Mouse (Mus musculus) cortical plate, adult 2 months (tissue): Measurements from ENCODE around the gene Tom1. TPM values are rescaled to one million over a fixed set of nuclear protein-coding genes. Genes with fewer than 3 reads are reported as not detected.

ENCODE experiments used
- H3K27ac ChIP-seq: fragments of 200-500 bp; 2 replicates; pipeline ENCODE4 v1.5.1; 2012; ENCODE audit warnings: low read length, control low read depth, inconsistent platforms; ENCODE audit not compliant: insufficient read depth
- H3K4me1 ChIP-seq: fragments of 200-500 bp; 2 replicates; pipeline ENCODE4 v1.6.1; 2011; ENCODE audit warnings: low read length; ENCODE audit not compliant: control insufficient read depth, insufficient read depth
- H3K4me3 ChIP-seq: fragments of 200-500 bp; 2 replicates; pipeline ENCODE4 v1.5.1; 2011; ENCODE audit warnings: mild to moderate bottlenecking, low read length, control low read depth; ENCODE audit not compliant: insufficient read depth
- CTCF ChIP-seq: fragments of 200-500 bp; IDR thresholded peaks from 2 replicates; pipeline ENCODE4 v1.5.1; 2011; ENCODE audit warnings: mild to moderate bottlenecking, control low read depth, low read length; ENCODE audit not compliant: insufficient read depth; ENCODE audit errors: extremely low read depth
- POLR2A ChIP-seq: fragments of 200-500 bp; IDR thresholded peaks from 2 replicates; pipeline ENCODE4 v1.6.1; 2011; ENCODE audit warnings: mild to moderate bottlenecking, low read length, control low read depth; ENCODE audit not compliant: insufficient read depth; ENCODE audit errors: extremely low read depth
- polyA plus RNA-seq: library from polyadenylated mRNA; depleted of rRNA; stranded (reverse); fragments of >200 nt; gene quantifications from 2 replicates; pipeline ENCODE4 v1.2.3, GENCODE M21; 2012

The Tom1 gene
- polyA plus RNA-seq, 1 experiment: 48.2 TPM

DNA sequence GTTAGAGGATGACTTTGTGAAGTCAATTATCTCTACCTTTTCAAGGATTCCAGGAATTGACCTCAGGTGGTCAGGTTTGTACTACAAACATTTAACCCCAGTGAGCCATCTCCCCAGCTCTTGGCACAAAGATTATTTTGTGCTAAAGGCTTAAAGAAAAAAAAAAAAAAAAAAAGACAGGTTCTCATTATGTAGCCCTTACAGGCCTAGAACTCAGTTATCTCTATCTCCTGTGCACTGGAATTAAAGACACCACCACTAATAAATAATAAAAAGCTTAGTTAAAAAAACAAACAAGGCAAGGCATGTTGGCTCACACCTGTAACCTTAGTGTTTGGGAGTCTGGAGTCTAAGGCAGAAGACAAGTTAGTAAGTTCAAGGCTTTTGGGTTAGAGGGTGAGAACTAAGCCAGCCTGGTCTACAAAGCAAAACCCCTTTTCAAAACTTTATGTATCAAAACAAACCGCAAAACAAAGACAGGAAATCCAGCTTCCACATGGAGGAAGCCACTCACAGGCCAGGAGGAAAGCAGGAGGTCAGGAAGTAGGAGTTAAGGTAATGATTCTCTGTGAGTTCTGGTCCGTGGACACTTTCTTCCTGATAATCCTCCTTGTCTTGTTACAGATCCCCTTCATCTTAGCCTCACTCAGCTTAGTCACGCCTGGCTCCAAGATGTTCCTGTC is 51.0 kb downstream of the Tom1 start:
- Histone ChIP-seq H3K27ac (no peak overlapping the region), H3K4me3 (no peak overlapping the region), H3K4me1 (peaks cover 4% of the 10 kb centered on the region)
- TF ChIP-seq POLR2A (no peak), CTCF (no peak)

DNA sequence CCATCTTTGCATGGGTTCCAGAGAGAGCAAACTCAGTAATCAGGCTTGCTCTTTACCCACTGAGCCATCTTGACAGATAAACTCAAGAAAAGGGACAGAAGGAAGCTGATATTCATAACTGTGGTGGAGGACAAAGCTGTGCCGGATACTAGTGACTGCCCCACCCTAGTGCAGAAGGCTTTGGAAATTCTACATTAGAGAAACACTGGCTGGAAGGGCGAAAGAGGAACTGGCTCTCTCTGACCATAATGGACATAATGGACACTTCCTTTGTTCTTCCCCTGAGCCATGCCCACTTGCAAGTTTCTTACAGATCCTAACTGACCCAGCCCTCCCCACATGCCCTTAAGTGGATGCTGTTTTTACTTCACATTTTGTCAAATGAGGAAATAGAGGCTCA is 52.5 kb downstream of the Tom1 start:
- H3K4me3 ChIP-seq: no peak overlapping the region
- TF ChIP-seq CTCF (no peak), POLR2A (no peak)
- H3K4me1 ChIP-seq: peaks cover 4% of the 10 kb centered on the region
- H3K27ac ChIP-seq: no peak overlapping the region

DNA sequence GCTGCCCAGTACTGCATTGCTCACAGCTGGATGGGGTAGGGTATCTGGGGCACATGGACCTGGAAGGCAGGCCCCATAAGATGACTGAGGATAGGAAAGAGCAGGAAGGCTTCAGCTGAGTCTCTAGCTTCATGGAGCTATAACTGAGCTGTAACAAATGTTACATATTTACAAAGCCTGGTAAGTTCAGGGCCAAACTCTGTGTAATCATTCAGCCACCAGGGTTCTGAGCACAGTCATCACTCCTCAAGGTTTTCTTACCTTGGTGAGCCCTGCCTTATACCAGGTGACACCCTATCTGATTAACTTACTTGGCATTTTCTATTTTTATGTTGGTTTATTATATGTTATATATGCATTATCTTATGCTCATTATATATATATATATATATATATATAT is 53.6 kb downstream of the Tom1 start:
- no peak overlapping the region for H3K27ac ChIP-seq
- peaks cover 4% of the 10 kb centered on the region for H3K4me1 ChIP-seq
- H3K4me3 ChIP-seq: no peak overlapping the region
- TF ChIP-seq CTCF (no peak), POLR2A (no peak)

DNA sequence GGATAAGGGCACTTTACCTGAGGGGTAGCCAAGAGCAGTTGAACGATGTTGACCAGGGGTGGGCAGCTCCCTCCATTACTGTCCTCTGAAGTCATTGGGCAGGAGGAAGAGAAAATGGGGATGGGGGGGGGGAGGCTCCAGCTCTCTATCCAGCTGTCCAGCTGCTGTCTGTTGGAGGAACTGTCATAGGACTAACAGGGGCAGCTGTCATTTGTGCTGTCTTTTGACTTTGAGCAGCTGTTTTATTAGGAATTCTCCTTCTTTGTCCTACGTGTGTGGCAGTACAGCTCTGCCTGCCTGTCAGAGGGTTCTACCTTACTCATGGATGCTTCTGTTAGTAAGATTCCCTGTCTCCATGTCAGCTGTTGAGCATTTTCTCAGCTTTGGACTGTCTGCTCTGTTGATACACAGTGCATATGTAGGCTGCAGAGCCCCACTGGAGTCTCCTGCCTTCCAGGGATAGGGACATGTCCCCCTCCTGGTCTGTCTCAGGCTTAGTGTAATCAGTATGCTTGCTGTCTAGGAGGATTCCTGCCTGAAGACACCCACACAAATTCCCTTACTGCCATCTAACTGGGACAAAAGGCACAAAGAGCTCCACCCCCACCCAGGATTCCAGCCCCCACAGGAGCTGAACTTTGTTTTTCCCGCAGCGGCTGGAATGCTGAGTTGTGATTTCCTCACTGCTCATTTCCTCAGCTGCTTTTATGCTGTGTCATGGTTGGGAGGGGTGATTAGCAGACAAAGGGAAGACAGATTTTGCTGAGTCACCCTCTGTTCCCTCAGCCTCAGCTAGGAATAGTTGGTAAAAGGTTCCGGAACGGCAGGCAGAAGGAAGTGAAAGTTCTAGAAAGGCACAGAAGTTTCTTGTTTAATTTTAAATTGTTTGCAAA is 55.7 kb downstream of the Tom1 start:
- no peak for TF ChIP-seq POLR2A
- no peak for TF ChIP-seq CTCF
- H3K27ac ChIP-seq: no peak overlapping the region
- no peak overlapping the region for H3K4me3 ChIP-seq
- peaks cover 4% of the 10 kb centered on the region for H3K4me1 ChIP-seq

DNA sequence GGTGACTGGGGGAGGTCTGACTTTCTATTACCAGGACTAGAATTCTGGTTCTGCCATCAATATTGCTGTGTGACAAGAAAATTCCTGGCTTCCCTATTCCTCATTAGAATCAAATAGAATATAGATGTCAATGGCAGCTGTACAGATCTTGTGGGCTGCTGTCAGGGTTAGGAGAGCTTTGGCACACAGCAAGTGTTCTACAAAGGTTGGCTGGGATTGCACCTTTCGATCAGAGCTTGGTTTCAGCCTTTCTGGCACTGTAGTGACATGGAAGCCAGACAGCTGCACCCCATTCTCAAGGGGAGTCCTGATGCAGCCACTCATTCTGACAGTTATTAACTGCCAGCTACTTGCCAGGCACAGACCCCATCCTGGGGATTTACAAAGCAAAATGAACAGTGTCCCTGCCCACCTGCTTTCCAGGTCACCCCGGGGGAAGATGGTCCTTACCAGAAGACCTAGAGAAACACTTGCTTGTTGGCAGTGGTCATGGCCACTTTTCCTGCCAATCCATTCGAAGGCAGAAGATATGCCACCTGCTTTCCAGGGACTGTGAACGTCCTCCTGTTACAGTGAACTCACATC is 57.4 kb downstream of the Tom1 start:
- TF ChIP-seq POLR2A (no peak), CTCF (no peak)
- peaks cover 4% of the 10 kb centered on the region for H3K4me1 ChIP-seq

DNA sequence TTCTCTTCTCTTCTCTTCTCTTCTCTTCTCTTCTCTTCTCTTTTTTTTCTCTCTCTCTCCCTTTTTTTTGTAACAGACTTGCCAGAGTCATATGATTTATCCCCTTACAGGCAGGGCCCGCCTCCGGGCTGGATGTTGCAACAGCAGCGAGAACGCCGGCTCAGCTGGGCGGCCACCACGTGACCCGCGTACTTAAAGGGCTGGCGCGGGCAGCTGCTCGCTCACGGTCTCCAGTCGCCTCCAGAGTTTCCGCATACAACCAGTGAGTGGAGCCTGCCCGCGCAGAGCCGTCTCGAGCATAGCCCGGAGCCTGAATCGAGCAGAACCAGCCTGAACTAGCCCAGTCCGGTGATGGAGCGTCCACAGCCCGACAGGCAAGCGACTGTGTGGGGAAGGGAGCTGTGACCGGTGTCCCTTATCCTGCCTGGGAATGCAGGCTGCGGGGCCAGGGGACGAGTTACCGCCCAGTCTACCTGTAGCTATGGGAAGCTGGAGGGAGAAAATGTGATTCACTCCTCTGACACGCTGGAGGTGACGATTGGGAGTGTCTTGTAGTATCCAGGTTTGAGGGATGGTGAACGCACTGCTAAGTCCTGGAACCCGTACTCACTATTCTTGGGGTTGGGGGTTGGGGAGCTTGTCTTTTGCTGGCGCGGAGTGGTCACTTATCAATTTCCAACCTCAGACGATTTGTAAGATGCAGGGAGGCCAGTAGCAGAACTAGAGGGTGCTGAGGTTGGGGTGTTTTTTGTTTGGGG is 60.1 kb downstream of the Tom1 start, which contains the start of gene Hmox1:
Hmox1 (plus strand) TSS at position 223 of the 758 bp plus-strand sequence.
- H3K4me3 ChIP-seq: peak within 1 kb of the TSS; percentile 42
- no peak within 1 kb of the TSS for H3K27ac ChIP-seq
- no peak for TF ChIP-seq CTCF
- peak; percentile 67; the same call in 1 of the 2 replicates for TF ChIP-seq POLR2A
- H3K4me1 ChIP-seq: peaks cover 4% of the 10 kb centered on the region

More for the DNA sequence above, 57.4 kb downstream of the Tom1 start:
- no peak overlapping the region for H3K27ac ChIP-seq
- H3K4me3 ChIP-seq: no peak overlapping the region

DNA sequence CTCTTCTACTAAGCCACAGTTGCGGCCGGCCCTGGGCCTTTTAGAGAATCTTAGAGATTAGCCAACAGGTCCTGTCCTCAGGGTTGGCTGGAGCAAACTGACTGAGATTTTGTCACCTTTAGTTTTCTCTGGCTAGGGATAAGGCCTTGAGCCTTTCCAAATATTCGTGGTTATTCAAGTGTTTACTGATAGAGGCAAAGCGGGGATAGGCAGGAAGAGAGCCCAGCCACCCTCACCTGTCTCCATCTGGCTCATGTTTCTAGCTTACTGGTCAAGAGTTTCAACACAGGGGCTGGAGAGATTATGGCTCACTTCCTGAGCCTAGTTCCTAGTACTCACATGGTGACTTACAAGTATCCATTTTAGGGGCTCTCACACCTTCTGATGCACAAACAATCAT is 69.5 kb downstream of the Tom1 start:
- Histone ChIP-seq H3K4me3 (no peak overlapping the region), H3K27ac (no peak overlapping the region), H3K4me1 (no peaks in the 10 kb centered on the region)
- TF ChIP-seq CTCF (no peak), POLR2A (no peak)

DNA sequence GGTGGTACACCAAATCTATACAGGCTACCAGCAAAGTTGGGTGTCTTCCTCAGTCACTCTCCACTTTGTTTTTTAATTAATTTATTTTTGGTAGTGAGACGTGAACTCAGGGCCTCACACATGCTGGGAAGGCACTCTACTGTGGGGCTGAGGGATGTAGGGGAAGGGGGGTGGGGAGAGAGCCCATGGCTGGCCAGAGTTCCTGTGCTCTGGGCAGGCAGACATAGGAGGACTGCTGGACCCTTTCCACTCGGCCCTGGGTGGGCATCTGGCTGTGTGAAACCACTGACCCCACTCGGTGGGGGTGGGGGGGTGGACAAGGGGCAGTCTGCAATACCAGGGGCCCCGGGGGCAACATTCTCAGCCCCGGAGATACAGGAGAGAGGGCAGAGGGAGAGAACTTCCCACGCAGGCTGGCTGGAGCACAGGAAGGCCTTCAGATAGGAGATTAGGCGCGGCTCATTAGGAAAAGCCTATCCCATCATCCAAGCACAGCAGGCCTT is 69.9 kb downstream of the Tom1 start:
- TF ChIP-seq POLR2A (no peak), CTCF (no peak)
- no peak overlapping the region for H3K27ac ChIP-seq
- H3K4me3 ChIP-seq: no peak overlapping the region
- H3K4me1 ChIP-seq: no peaks in the 10 kb centered on the region
